ENCODE assay signal across 15 mouse cellular contexts in the genomic region with DNA sequence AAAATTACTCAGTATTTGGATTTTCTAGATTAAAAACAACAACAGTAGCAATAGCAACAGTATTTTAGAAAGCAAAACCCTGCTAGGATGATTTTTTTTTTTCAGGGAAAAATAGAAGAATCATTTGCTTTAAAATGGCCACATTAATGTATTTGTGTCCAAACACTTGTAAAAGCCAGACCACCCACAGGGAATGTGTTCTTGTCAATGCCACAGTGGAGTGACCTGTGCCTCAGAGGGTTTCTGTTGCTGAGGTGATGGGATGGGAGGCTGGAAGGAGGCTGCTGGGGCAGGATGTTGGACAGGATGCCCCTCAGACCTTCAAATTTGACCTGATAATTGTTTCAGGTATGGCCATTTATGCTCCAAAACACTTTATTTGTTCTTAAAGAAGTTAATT.
"Had no signal": no experiment of that assay in that cellular context is flagged by ENCODE, and none has a peak within 500 bp of the region (broad histone marks: within the 10 kb centered on the region; RNA-seq: fewer than 3 reads in every experiment).

No protein-coding gene starts in this region.

- H3K4me3 ChIP-seq: limb, embryonic 15.5 days; liver, embryonic 12.5 days; midbrain, embryonic 10.5 days; myocyte; stomach, embryonic 15.5 days had no signal

- H3K27me3 ChIP-seq: limb, embryonic 15.5 days; liver, embryonic 12.5 days; stomach, embryonic 15.5 days had no signal

- H3K27ac ChIP-seq: kidney, postnatal 0 days; limb, embryonic 15.5 days; liver, embryonic 12.5 days; midbrain, embryonic 10.5 days; stomach, embryonic 15.5 days had no signal

- H3K9ac ChIP-seq: limb, embryonic 15.5 days; liver, embryonic 12.5 days; lung, embryonic 14.5 days; stomach, embryonic 15.5 days had no signal

- H3K4me2 ChIP-seq: limb, embryonic 15.5 days; liver, embryonic 12.5 days; lung, embryonic 14.5 days; stomach, embryonic 15.5 days had no signal

- H3K9me3 ChIP-seq: limb, embryonic 15.5 days; liver, embryonic 12.5 days; midbrain, embryonic 10.5 days; stomach, embryonic 15.5 days had no signal

- H3K36me3 ChIP-seq: limb, embryonic 15.5 days; liver, embryonic 12.5 days; midbrain, embryonic 10.5 days; stomach, embryonic 15.5 days had no signal

- H3K4me1 ChIP-seq: limb, embryonic 15.5 days; liver, embryonic 12.5 days; stomach, embryonic 15.5 days had no signal

- ATAC-seq: liver, embryonic 12.5 days had no signal

- DNase-seq: kidney, adult 11 months; kidney, adult 9 months; kidney, postnatal 36 days; lung, embryonic 14.5 days; lung, postnatal 10 days; lung, postnatal 4 days; right cerebral cortex, postnatal 4 days; thymus, adult 2 months; thymus, postnatal 25 days had no signal
